Mouse (Mus musculus) liver (tissue): Measurements from ENCODE around the gene Cilp.
"Not testable (repeated sequence)": the region's sequence is repeated elsewhere in the genome, so short reads cannot be mapped to it uniquely, and the experiment has no call there.

ENCODE experiments used
- DNase-seq: peaks from one replicate; pipeline ENCODE4 v3.0.0-alpha.2; 2020; ENCODE audit warnings: mixed read lengths

The Cilp gene

DNA sequence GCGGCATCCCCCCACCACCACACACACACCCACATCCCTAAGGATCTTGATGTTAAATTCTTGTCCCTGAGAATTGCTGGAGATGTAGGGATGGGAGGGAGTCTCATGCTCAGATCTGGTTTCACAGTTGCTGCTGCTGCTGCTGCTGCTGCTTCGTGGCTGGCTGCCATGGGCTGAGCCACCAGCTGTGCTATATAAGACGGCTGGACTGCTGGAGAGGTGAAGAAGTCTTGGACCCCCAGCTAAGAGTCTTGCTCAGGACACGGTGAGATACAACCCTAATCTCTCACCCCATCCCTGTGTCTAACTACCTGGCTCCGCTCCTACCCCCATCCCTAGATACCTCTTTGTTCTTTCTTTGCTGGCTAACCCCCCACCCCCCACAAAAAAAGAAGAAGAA lies at the start of gene Cilp:
TSS of gene Cilp (plus strand) at position 222 of the 400 bp plus-strand sequence.
- no peak for DNase-seq

- DNase-seq: peak; percentile 84
These were observed 49.4 kb upstream of the Cilp start for GRCm38 (mm10) chr9:65215494-65216126.

DNA sequence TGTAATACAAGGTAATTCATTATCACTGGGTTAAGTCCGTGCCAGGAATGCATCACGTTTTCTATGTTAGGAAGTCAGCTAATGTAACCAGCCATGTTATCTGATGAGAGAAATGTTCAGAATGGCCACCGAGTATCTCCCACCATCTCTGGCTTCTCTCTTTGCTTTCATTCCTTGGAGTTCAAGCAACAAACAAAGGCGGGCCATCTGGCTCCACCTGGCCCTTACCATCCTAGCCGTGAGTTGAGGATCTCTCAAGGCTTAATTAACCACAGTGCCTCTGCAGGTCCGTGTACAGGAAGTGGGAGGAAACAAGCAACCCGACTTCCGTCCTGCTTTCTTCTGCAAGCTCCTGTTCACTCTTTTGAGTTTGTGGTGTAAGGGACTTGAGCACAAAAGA lies 48.0 kb upstream of the Cilp start:
- peak; percentile 46 for DNase-seq

GRCm38 (mm10) chr9:65217661-65218060 lies 47.3 kb upstream of the Cilp start:
- DNase-seq: peak; percentile 66

DNA sequence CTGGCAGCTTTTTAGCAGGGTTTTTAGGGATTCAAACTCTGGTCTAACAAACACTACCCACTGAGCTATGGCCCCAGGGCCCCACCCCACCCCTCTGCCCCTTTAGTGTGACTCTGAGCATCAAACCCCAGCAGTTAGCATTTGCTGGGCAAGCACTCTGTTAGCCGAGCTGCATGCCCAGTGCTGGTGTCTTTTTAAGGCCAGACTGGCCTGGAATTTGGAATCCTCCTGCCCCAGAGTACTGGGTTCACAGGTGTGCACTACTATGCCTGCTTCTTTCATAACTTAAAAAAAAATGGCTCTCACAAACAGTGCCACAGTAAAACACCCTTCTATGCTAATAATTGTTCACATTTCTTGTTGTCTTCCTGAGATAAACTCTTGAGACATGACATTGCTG lies 46.1 kb upstream of the Cilp start:
- no peak for DNase-seq

GRCm38 (mm10) chr9:65220398-65220797 lies 44.6 kb upstream of the Cilp start:
- DNase-seq: not testable (repeated sequence)

GRCm38 (mm10) chr9:65223927-65224326 lies 41.1 kb upstream of the Cilp start:
- no peak for DNase-seq

GRCm38 (mm10) chr9:65225795-65226194 lies 39.2 kb upstream of the Cilp start:
- no peak for DNase-seq

DNA sequence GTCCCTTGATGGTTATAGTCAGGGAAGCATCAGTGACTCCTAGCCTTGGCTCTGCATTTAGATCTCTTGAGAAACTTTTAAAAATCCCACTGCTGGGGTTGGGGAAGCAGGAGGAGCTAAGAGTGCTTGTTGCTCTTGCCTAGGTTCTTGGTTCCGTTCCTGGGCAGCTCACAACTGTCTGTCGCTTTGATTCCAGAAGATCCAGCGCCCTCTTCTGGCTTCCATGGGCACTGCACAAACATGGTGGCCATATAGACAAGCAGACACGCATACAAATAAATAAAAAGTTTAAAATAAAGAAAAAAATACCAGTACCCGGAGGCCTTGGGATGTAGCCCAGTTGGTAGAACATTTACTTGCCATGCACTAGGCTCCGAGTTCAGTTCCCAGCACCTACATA lies 34.7 kb upstream of the Cilp start:
- DNase-seq: peak; percentile 71

DNA sequence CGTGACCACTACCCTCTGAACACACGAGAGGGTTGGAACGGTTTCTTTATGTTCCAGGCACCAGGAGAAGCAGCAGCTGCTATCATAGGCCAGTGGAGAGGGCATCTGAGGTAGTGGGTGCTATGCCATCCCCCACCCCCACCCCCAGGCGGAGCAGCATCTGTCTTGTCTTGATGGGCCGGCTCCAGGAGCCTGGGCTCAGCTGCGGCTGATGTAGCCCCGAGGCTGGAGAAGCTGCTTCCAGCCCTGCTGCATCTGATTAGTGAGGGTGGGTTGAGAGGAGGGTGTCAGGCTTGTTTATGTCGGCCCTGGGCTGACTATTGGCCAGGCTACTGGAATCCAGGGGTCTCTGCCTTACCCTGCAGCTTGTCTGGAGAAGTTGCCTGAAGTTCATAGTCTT lies 33.7 kb upstream of the Cilp start:
- DNase-seq: no peak

- DNase-seq: no peak
These were observed 31.6 kb upstream of the Cilp start for GRCm38 (mm10) chr9:65233243-65233985.

GRCm38 (mm10) chr9:65234734-65235133 lies 30.2 kb upstream of the Cilp start:
- no peak for DNase-seq

GRCm38 (mm10) chr9:65235601-65236000 lies 29.4 kb upstream of the Cilp start:
- no peak for DNase-seq

DNA sequence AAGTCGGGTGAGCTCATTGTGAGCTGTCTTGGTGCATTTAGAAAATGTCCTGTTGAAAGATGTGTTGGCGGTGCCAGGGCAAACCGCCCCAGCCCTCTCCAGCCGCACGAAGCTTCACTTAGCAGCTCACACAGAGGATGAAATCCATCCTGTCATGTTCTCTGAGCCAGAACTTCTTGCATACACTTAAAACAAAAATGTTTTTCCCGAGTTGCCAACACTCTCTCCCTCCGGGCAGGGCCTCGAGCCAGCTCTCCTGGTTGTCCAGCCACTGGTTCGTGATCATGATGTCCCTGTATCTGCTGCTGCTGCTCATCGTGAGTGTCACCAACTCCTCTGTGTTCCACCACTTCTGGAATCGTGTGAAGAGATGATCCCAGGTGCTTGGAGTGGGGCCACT lies 27.4 kb upstream of the Cilp start:
- no peak for DNase-seq

DNA sequence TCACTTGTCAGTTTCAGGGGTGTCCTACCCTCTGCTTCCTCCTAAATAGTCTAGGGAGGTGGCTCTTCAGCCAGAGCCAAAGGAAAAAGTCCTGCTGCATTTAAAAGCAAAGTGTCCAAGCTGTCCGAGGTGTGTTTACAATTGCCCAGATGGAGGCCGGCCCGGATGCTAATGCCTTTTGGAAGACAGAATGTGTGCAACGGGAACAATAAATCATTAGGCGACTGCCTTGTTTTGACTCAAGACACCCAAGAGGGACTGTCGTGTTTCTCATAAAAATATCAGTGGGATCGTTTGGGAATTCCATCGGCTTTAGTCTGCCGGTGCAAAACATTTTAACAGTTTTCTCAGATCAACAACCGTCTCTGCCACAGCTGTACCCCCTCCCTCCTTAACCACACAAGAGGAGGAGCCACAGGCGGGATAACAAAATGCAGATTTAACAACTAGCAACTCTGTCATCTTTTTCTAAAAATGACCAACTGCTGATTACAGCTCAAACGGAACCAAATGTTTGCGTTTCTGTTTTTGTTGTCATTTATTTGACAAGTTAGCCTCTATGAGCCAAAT lies 26.7 kb upstream of the Cilp start:
- no peak for DNase-seq

GRCm38 (mm10) chr9:65239176-65239575 lies 25.8 kb upstream of the Cilp start:
- DNase-seq: no peak

DNA sequence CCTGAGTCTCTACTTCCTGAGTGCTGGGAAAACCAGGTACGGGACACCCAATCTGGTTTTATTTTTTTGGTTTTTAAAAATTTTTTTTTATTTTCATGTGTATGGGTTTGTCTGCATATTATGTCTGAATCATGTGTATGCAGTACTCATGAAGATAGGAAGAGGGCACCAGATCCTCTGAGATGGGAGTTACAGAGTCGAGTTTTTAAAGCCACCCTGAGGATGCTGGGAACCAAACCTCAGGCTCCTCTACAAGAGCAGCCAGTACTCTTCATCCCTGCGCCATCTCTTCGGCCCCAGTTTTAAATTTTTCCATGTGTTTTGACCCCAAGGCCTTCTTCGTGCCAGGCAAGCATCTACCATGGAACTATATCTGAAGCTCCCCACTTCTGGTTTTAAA lies 25.2 kb upstream of the Cilp start:
- DNase-seq: no peak

DNA sequence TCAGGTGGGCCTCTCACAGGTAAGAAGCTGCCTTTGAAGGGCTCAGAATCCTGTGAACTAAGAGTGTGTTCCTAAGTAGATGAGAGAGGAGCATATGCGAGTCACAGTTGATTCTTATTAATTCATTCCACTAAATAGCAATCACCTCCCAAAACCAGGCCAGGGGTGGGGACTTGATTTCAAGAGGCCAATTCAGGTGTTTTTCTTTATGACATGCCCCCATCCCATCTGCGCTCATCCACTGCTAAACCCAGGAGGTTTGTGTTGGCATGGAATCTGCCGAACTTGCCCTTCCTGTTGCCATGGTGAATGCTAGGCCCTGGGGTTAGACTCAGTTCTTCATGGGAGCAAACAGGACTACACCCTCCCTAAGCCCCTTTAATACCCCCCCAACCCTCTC lies 24.4 kb upstream of the Cilp start:
- no peak for DNase-seq

GRCm38 (mm10) chr9:65241973-65242372 lies 23.0 kb upstream of the Cilp start:
- no peak for DNase-seq

DNA sequence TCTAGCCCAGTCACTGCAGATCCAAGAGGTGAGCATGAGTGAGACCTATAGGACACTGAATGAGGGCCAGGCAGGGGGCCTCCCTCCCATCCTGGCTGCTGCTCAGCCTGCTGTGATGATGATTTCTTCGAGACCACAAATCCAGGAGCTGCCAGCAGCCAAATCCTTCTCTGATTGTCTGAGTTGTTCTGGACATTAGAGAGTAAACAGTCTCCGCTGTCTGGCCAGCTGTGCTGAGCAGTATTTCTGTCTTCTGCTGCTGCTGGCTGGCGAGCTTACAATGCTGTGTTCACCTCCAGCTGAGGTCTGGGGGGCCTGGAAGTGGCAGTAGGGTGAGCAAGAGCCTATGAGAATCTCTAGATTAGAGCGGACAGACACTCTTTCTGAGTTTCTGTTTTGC lies 21.7 kb upstream of the Cilp start:
- DNase-seq: no peak

GRCm38 (mm10) chr9:65244036-65244806 lies 20.8 kb upstream of the Cilp start:
- no peak for DNase-seq

DNA sequence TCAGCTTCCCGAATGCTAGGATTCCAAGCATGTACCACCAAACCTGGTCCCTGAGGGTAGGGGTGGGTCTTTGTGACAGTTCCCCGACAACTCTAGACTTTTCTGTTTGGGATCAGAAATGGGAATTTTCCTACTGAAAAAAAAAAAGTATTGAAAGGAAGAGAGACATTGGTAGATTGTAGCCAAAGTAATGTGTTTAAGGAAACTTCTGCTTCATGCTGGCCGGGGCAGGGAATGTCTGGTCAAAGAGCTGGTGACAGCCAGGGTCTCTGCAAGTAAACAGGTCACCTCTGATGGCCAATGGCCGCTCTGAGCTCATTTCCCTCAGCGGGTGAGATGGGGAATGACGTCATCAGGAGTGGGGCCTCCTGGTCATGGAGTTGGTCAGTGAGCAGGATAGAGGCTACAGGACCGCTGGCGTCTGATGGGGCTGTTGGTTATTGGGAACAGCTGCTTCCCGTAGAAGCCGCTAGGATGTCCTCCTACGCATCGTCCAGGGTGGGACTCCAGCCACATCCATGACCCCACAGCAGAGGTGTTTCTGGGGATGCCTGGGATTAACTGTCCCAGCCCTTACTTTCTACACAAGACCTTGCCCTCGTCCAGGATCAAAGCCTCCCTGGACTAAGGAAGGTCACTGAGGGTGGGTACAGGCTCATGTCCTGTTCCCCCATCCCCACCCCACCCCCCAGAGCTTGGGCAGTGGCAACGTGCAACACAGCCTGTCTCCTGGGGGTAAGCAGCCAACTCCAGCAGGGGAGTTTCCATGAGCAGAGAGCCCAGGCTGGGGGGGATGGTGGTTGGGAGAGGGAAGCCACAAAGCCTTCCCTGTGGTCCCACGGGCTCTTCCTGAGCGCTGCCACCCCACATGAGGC lies 17.2 kb upstream of the Cilp start:
- no peak for DNase-seq

GRCm38 (mm10) chr9:65248377-65248690 lies 16.6 kb upstream of the Cilp start:
- DNase-seq: no peak
